Mouse (Mus musculus): Measurements from ENCODE around the gene Ppp1r13b. TPM values are rescaled to one million over a fixed set of nuclear protein-coding genes. Genes with fewer than 3 reads are reported as not detected.

Ppp1r13b gene
- polyA plus RNA-seq, 1 experiment from 2014 or later: 40.4 TPM

- no peak overlapping the region for H3K27ac ChIP-seq
- H3K27me3 ChIP-seq (replicated peaks): no peaks in the 10 kb centered on the region
- WGBS: 87% methylated on average over 10 of the region's 10 CpGs
- no peaks in the 10 kb centered on the region for H3K4me1 ChIP-seq
- peaks cover 37% of the 10 kb centered on the region for H3K36me3 ChIP-seq (replicated peaks)
- H3K4me3 ChIP-seq: no peak overlapping the region
- H3K9ac ChIP-seq: no peak overlapping the region
- H3K4me2 ChIP-seq: no peak overlapping the region
- ATAC-seq (replicated peaks): no peak
- H3K9me3 ChIP-seq: no peaks in the 10 kb centered on the region
These were observed 77.5 kb downstream of the Ppp1r13b start for GRCm38 (mm10) chr12:111830375-111830774.

DNA sequence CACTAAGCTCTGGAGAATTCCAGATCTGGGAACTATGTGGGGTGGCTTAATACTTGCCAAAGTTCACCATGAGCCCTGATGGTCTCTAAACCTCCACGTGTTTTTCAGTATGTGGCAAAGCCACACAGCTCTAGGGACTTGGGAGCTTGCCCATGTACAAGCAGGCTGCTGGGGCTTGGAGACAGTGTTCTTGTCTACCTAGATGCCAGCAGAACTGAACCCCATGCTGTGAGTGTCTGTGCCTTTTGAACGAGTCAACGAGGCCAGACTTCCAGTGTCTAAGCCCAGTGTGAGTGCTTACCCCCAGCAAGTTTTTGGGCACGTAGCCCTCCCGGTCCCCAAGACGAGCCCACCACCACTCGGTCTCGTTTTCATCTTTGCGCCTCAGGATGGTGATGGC, 78.0 kb downstream of the Ppp1r13b start:
- H3K9me3 ChIP-seq: no peaks in the 10 kb centered on the region
- H3K36me3 ChIP-seq (replicated peaks): peaks cover 40% of the 10 kb centered on the region
- 81% methylated on average over 9 of the region's 9 CpGs for WGBS
- H3K27me3 ChIP-seq (replicated peaks): no peaks in the 10 kb centered on the region
- H3K4me1 ChIP-seq: no peaks in the 10 kb centered on the region
- no peak overlapping the region for H3K4me3 ChIP-seq
- H3K27ac ChIP-seq: no peak overlapping the region
- no peak for ATAC-seq (replicated peaks)
- H3K9ac ChIP-seq: no peak overlapping the region
- no peak overlapping the region for H3K4me2 ChIP-seq

DNA sequence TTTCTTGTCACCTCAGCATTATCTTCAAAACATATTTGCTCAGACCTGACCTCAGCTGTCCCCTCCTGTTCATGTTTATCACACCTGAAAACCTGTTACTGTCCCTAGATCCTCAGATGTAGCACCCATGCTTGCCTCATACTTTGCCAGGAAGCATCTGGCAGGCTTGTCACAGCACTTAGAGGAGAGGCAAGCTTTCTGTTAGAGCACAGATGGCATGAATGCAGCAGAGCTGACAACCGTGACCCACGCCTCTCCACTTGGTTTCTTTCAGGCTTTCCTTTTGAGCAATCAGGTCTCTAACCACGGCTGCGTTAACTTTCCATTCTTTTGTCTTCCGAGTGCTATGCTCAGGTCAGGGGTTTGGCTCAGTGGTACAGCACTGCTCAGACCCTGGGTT, 78.5 kb downstream of the Ppp1r13b start:
- Histone ChIP-seq H3K9me3 (no peaks in the 10 kb centered on the region), H3K4me1 (no peaks in the 10 kb centered on the region), H3K27ac (no peak overlapping the region), H3K27me3 (replicated peaks) (no peaks in the 10 kb centered on the region), H3K36me3 (replicated peaks) (peaks cover 38% of the 10 kb centered on the region), H3K4me2 (no peak overlapping the region), H3K4me3 (no peak overlapping the region), H3K9ac (no peak overlapping the region)
- no peak for ATAC-seq (replicated peaks)
- WGBS: 42% methylated on average over 5 of the region's 5 CpGs

- Histone ChIP-seq H3K9me3 (no peaks in the 10 kb centered on the region), H3K27me3 (replicated peaks) (no peaks in the 10 kb centered on the region), H3K36me3 (replicated peaks) (peaks cover 26% of the 10 kb centered on the region), H3K4me3 (no peak overlapping the region), H3K27ac (no peak overlapping the region), H3K4me2 (no peak overlapping the region), H3K4me1 (no peaks in the 10 kb centered on the region), H3K9ac (no peak overlapping the region)
- ATAC-seq (replicated peaks): no peak
- 91% methylated on average over 12 of the region's 12 CpGs for WGBS
These were observed 80.4 kb downstream of the Ppp1r13b start for GRCm38 (mm10) chr12:111827556-111827955.

- H3K9me3 ChIP-seq: no peaks in the 10 kb centered on the region
- WGBS: 68% methylated on average over 4 of the region's 4 CpGs
- no peak overlapping the region for H3K27ac ChIP-seq
- ATAC-seq (replicated peaks): no peak
- H3K4me1 ChIP-seq: 0 out of 2 replicates have a peak, but pooled peaks cover 2% of the 10 kb centered on the region
- no peaks in the 10 kb centered on the region for H3K27me3 ChIP-seq (replicated peaks)
- H3K4me2 ChIP-seq: no peak overlapping the region
- H3K4me3 ChIP-seq: no peak overlapping the region
- no peak overlapping the region for H3K9ac ChIP-seq
- peaks cover 6% of the 10 kb centered on the region for H3K36me3 ChIP-seq (replicated peaks)
These were observed 86.0 kb downstream of the Ppp1r13b start for GRCm38 (mm10) chr12:111821931-111822330.

GRCm38 (mm10) chr12:111820708-111821107, 87.2 kb downstream of the Ppp1r13b start:
- Histone ChIP-seq H3K4me3 (no peak overlapping the region), H3K36me3 (replicated peaks) (peaks cover 6% of the 10 kb centered on the region), H3K9ac (no peak overlapping the region), H3K27me3 (replicated peaks) (no peaks in the 10 kb centered on the region), H3K4me1 (0 out of 2 replicates have a peak, but pooled peaks cover 12% of the 10 kb centered on the region), H3K4me2 (no peak overlapping the region), H3K27ac (no peak overlapping the region), H3K9me3 (no peaks in the 10 kb centered on the region)
- no peak for ATAC-seq (replicated peaks)
- 94% methylated on average over 7 of the region's 7 CpGs for WGBS

GRCm38 (mm10) chr12:111819936-111820335, 88.0 kb downstream of the Ppp1r13b start:
- no peak overlapping the region for H3K27ac ChIP-seq
- H3K4me1 ChIP-seq: peaks cover 20% of the 10 kb centered on the region
- no peaks in the 10 kb centered on the region for H3K9me3 ChIP-seq
- H3K4me3 ChIP-seq: no peak overlapping the region
- WGBS: 82% methylated on average over 8 of the region's 8 CpGs
- no peak overlapping the region for H3K4me2 ChIP-seq
- no peaks in the 10 kb centered on the region for H3K27me3 ChIP-seq (replicated peaks)
- H3K9ac ChIP-seq: no peak overlapping the region
- ATAC-seq (replicated peaks): no peak
- peaks cover 2% of the 10 kb centered on the region for H3K36me3 ChIP-seq (replicated peaks)

DNA sequence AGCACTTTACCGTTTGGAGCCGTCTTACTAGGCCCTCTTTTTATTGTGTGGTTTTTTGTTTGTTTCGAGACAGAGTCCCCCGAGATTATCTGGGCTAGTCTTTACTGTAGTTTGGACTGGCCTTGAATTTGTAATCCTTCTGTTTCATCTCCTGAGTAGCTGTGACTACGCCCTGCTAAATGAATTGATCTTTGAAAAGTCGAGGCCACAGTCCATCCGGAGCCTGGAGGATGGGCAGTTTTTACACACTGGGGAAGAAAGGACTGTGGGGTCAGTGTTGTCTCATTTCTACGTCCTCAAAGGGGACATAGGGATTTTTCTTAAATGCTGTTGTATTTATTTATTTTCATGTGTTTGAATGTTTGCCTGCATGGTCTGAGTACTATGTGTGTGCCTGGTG, 89.9 kb downstream of the Ppp1r13b start:
- Histone ChIP-seq H3K36me3 (replicated peaks) (no peaks in the 10 kb centered on the region), H3K4me1 (peaks cover 31% of the 10 kb centered on the region), H3K4me3 (no peak overlapping the region), H3K27ac (no peak overlapping the region), H3K4me2 (no peak overlapping the region), H3K9me3 (no peaks in the 10 kb centered on the region), H3K9ac (no peak overlapping the region), H3K27me3 (replicated peaks) (no peaks in the 10 kb centered on the region)
- 84% methylated on average over 8 of the region's 8 CpGs for WGBS
- no peak for ATAC-seq (replicated peaks)

DNA sequence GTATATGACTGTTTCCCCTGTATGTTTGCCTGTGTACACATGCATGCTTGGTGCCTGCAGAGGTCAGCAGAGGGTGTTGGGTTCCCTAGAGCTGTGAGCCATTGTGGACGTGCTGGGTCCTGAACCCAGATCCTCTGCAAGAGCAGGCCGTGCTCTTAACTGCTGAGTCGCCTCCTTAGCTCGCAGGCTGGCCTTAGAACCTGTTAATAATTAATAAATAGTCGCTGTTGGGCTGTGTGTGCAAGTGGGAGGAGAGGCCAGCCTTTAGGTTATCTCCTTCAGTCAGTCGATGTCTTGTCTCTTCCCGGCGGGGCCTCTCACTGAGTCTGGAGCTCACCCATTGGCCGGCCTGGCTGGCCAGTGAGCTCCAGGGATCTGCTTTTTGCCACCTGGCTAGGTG, 90.9 kb downstream of the Ppp1r13b start:
- ATAC-seq (replicated peaks): no peak

GRCm38 (mm10) chr12:111816528-111816927, 91.4 kb downstream of the Ppp1r13b start:
- Histone ChIP-seq H3K4me2 (0 out of 2 replicates have a peak overlapping the region, but pooled peaks have one; percentile 3), H3K36me3 (replicated peaks) (no peaks in the 10 kb centered on the region), H3K9me3 (no peaks in the 10 kb centered on the region), H3K27me3 (replicated peaks) (no peaks in the 10 kb centered on the region), H3K4me3 (no peak overlapping the region), H3K9ac (no peak overlapping the region), H3K27ac (no peak overlapping the region), H3K4me1 (peaks cover 37% of the 10 kb centered on the region)
- ATAC-seq (replicated peaks): no peak
- WGBS: 73% methylated on average over 13 of the region's 13 CpGs

More for the DNA sequence above, 90.9 kb downstream of the Ppp1r13b start:
- Histone ChIP-seq H3K4me1 (peaks cover 37% of the 10 kb centered on the region), H3K36me3 (replicated peaks) (no peaks in the 10 kb centered on the region), H3K4me3 (no peak overlapping the region), H3K27me3 (replicated peaks) (no peaks in the 10 kb centered on the region), H3K4me2 (no peak overlapping the region), H3K9me3 (no peaks in the 10 kb centered on the region), H3K9ac (no peak overlapping the region), H3K27ac (no peak overlapping the region)
- 87% methylated on average over 9 of the region's 9 CpGs for WGBS

- Histone ChIP-seq H3K36me3 (replicated peaks) (no peaks in the 10 kb centered on the region), H3K27ac (peak overlapping the region; percentile 85; the same call in 1 of the 2 replicates), H3K4me2 (peak overlapping the region; percentile 99), H3K9me3 (no peaks in the 10 kb centered on the region), H3K9ac (peak overlapping the region; percentile 51), H3K4me3 (peak overlapping the region; percentile 94), H3K4me1 (peaks cover 37% of the 10 kb centered on the region), H3K27me3 (replicated peaks) (no peaks in the 10 kb centered on the region)
- WGBS: 24% methylated on average over 19 of the region's 19 CpGs
- no peak for ATAC-seq (replicated peaks)
These were observed 92.8 kb downstream of the Ppp1r13b start for GRCm38 (mm10) chr12:111814769-111815762.

GRCm38 (mm10) chr12:111813766-111814617, 93.9 kb downstream of the Ppp1r13b start, which contains the start of the genes Xrcc3 and Zfyve21:
TSS of gene Xrcc3 (minus strand) at chr12:111813873.
TSS of gene Zfyve21 (plus strand) at chr12:111814170.
- peak; percentile 100 for ATAC-seq (replicated peaks)
- WGBS: under 1% methylated on average over 85 of the region's 87 CpGs
- H3K4me2 ChIP-seq: peak within 1 kb of the TSS; percentile 99
- peak within 1 kb of the TSS; percentile 85 for H3K27ac ChIP-seq
- peak within 1 kb of the TSS; percentile 51 for H3K9ac ChIP-seq
- peak within 1 kb of the TSS; percentile 94 for H3K4me3 ChIP-seq
- H3K9me3 ChIP-seq: no peaks in the 10 kb centered on the region
- H3K36me3 ChIP-seq (replicated peaks): no peaks in the 10 kb centered on the region
- H3K27me3 ChIP-seq (replicated peaks): no peaks in the 10 kb centered on the region
- peaks cover 45% of the 10 kb centered on the region for H3K4me1 ChIP-seq
